In genomic region chr12:32174437-32174836, GRCm38 (mm10) we compare ENCODE assay signal across 32 mouse cellular contexts. TPM values are rescaled to one million over a fixed set of nuclear protein-coding genes. Genes with fewer than 3 reads are reported as not detected.
"Had no signal": no experiment of that assay in that cellular context is flagged by ENCODE, and none has a peak within 500 bp of the region (broad histone marks: within the 10 kb centered on the region; RNA-seq: fewer than 3 reads in every experiment).

No protein-coding gene starts in this region.

- H3K27me3 ChIP-seq: liver, embryonic 13.5 days; liver, embryonic 15.5 days; lung, embryonic 15.5 days; megakaryocyte, embryonic 14.5 days; midbrain, embryonic 12.5 days; midbrain, embryonic 13.5 days; midbrain, embryonic 15.5 days; neural tube, embryonic 12.5 days had no signal

- H3K4me1 ChIP-seq: limb, embryonic 10.5 days; limb, embryonic 12.5 days; limb, embryonic 13.5 days; limb, embryonic 15.5 days; liver, embryonic 12.5 days; liver, embryonic 13.5 days; liver, embryonic 15.5 days; lung, embryonic 15.5 days; midbrain, embryonic 10.5 days; midbrain, embryonic 12.5 days; midbrain, embryonic 13.5 days; midbrain, embryonic 15.5 days; neural tube, embryonic 12.5 days had no signal

- H3K4me3 ChIP-seq: limb, embryonic 10.5 days; limb, embryonic 12.5 days; limb, embryonic 13.5 days; limb, embryonic 15.5 days; liver, embryonic 12.5 days; liver, embryonic 13.5 days; liver, embryonic 15.5 days; lung, embryonic 15.5 days; megakaryocyte, embryonic 14.5 days; midbrain, embryonic 10.5 days; midbrain, embryonic 12.5 days; midbrain, embryonic 13.5 days; midbrain, embryonic 15.5 days; myocyte; neural tube, embryonic 12.5 days had no signal

- H3K4me2 ChIP-seq: limb, embryonic 12.5 days; limb, embryonic 13.5 days; limb, embryonic 15.5 days; liver, embryonic 11.5 days; liver, embryonic 12.5 days; liver, embryonic 13.5 days; liver, embryonic 15.5 days; lung, embryonic 14.5 days; lung, embryonic 15.5 days; midbrain, embryonic 11.5 days; midbrain, embryonic 12.5 days; midbrain, embryonic 13.5 days; midbrain, embryonic 15.5 days; neural tube, embryonic 12.5 days had no signal

- ATAC-seq: liver, embryonic 12.5 days; liver, postnatal 0 days; lung, postnatal 0 days; midbrain, embryonic 13.5 days; midbrain, embryonic 15.5 days; midbrain, embryonic 16.5 days had no signal

- H3K27ac ChIP-seq: limb, embryonic 10.5 days; limb, embryonic 12.5 days; limb, embryonic 13.5 days; limb, embryonic 15.5 days; liver, embryonic 12.5 days; liver, embryonic 13.5 days; liver, embryonic 14.5 days; liver, embryonic 15.5 days; lung, embryonic 15.5 days; macrophage; midbrain, embryonic 10.5 days; midbrain, embryonic 12.5 days; midbrain, embryonic 13.5 days; midbrain, embryonic 15.5 days; neural tube, embryonic 12.5 days had no signal

- H3K36me3 ChIP-seq: limb, embryonic 10.5 days; limb, embryonic 12.5 days; limb, embryonic 13.5 days; limb, embryonic 15.5 days; liver, embryonic 12.5 days; liver, embryonic 13.5 days; liver, embryonic 15.5 days; lung, embryonic 15.5 days; midbrain, embryonic 10.5 days; midbrain, embryonic 12.5 days; midbrain, embryonic 13.5 days; midbrain, embryonic 15.5 days; neural tube, embryonic 12.5 days had no signal

- H3K9ac ChIP-seq: limb, embryonic 12.5 days; limb, embryonic 13.5 days; limb, embryonic 15.5 days; liver, embryonic 12.5 days; liver, embryonic 13.5 days; liver, embryonic 14.5 days; liver, embryonic 15.5 days; liver, postnatal 0 days; lung, embryonic 14.5 days; lung, embryonic 15.5 days; midbrain, embryonic 12.5 days; midbrain, embryonic 13.5 days; midbrain, embryonic 15.5 days; neural tube, embryonic 12.5 days had no signal

- DNase-seq: left cerebral cortex, postnatal 4 days; liver; liver, embryonic 13.5 days; liver, postnatal 0 days; lung, adult 18-20 months; lung, adult 2 months; lung, embryonic 14.5 days; lung, postnatal 10 days; lung, postnatal 14 days; lung, postnatal 36 days; lung, postnatal 4 days; midbrain, embryonic 14.5 days had no signal

- H3K9me3 ChIP-seq: limb, embryonic 10.5 days; limb, embryonic 12.5 days; limb, embryonic 13.5 days; limb, embryonic 15.5 days; liver, embryonic 12.5 days; liver, embryonic 13.5 days; liver, embryonic 15.5 days; lung, embryonic 15.5 days; megakaryocyte, embryonic 14.5 days; midbrain, embryonic 10.5 days; midbrain, embryonic 12.5 days; midbrain, embryonic 13.5 days; midbrain, embryonic 15.5 days; neural tube, embryonic 12.5 days had no signal

RNA-seq across cellular contexts. Expression of gene Pik3cg, which starts 34.0 kb away (rescaled TPM):
- polyA plus RNA-seq: myocyte had no signal
